Mouse (Mus musculus): ENCODE data around the gene Grid1. TPM values are rescaled to one million over a fixed set of nuclear protein-coding genes. Genes with fewer than 3 reads are reported as not detected.

The Grid1 gene
- polyA plus RNA-seq, 1 experiment from 2014 or later = 0.27 TPM

GRCm38 (mm10) chr14:35309201-35309600 is 489.3 kb downstream of the Grid1 start:
- Histone ChIP-seq H3K4me2 (ENCODE audit: low read depth, low read length) (no peak overlapping the region), H3K27me3 (ENCODE audit: control insufficient read depth, insufficient read depth, low read length) (no peaks in the 10 kb centered on the region), H3K27ac (replicated peaks; ENCODE audit: low read depth, low read length) (no peak overlapping the region), H3K4me3 (ENCODE audit: low read depth, low read length) (no peak overlapping the region), H3K9ac (replicated peaks; ENCODE audit: low read length) (no peak overlapping the region), H3K4me1 (ENCODE audit: control insufficient read depth, insufficient read depth, low read length) (no peaks in the 10 kb centered on the region), H3K9me3 (replicated peaks; ENCODE audit: control insufficient read depth, low read length) (no peaks in the 10 kb centered on the region), H3K36me3 (replicated peaks; ENCODE audit: control insufficient read depth, insufficient read depth, low read depth, low read length) (no peaks in the 10 kb centered on the region)
- WGBS = 90% methylated on average over 7 of the region's 7 CpGs
- no peak for ATAC-seq (replicated peaks; ENCODE audit: insufficient number of reproducible peaks, low FRiP score, low TSS enrichment, low read depth)
- no peak for DNase-seq (ENCODE audit: low spot score)

GRCm38 (mm10) chr14:35313380-35314299 is 493.7 kb downstream of the Grid1 start:
- Histone ChIP-seq H3K36me3 (replicated peaks; ENCODE audit: control insufficient read depth, insufficient read depth, low read depth, low read length) (no peaks in the 10 kb centered on the region), H3K4me1 (ENCODE audit: control insufficient read depth, insufficient read depth, low read length) (no peaks in the 10 kb centered on the region), H3K4me2 (ENCODE audit: low read depth, low read length) (no peak overlapping the region), H3K27ac (replicated peaks; ENCODE audit: low read depth, low read length) (no peak overlapping the region), H3K27me3 (ENCODE audit: control insufficient read depth, insufficient read depth, low read length) (no peaks in the 10 kb centered on the region), H3K9ac (replicated peaks; ENCODE audit: low read length) (no peak overlapping the region), H3K9me3 (replicated peaks; ENCODE audit: control insufficient read depth, low read length) (no peaks in the 10 kb centered on the region), H3K4me3 (ENCODE audit: low read depth, low read length) (no peak overlapping the region)
- ATAC-seq (replicated peaks; ENCODE audit: insufficient number of reproducible peaks, low FRiP score, low TSS enrichment, low read depth) (no peak), DNase-seq (ENCODE audit: low spot score) (no peak)
- 67% methylated on average over 5 of the region's 5 CpGs for WGBS

- no peak overlapping the region for H3K4me2 ChIP-seq (ENCODE audit: low read depth, low read length)
- no peak overlapping the region for H3K9ac ChIP-seq (replicated peaks; ENCODE audit: low read length)
- no peaks in the 10 kb centered on the region for H3K9me3 ChIP-seq (replicated peaks; ENCODE audit: control insufficient read depth, low read length)
- no peaks in the 10 kb centered on the region for H3K27me3 ChIP-seq (ENCODE audit: control insufficient read depth, insufficient read depth, low read length)
- no peaks in the 10 kb centered on the region for H3K4me1 ChIP-seq (ENCODE audit: control insufficient read depth, insufficient read depth, low read length)
- DNase-seq (ENCODE audit: low spot score) (peak; percentile 17), ATAC-seq (replicated peaks; ENCODE audit: insufficient number of reproducible peaks, low FRiP score, low TSS enrichment, low read depth) (no peak)
- 75% methylated on average over 1 of the region's 1 CpGs for WGBS
- H3K4me3 ChIP-seq (ENCODE audit: low read depth, low read length) = no peak overlapping the region
- no peaks in the 10 kb centered on the region for H3K36me3 ChIP-seq (replicated peaks; ENCODE audit: control insufficient read depth, insufficient read depth, low read depth, low read length)
- no peak overlapping the region for H3K27ac ChIP-seq (replicated peaks; ENCODE audit: low read depth, low read length)
Measured at GRCm38 (mm10) chr14:35326306-35326705, 506.4 kb downstream of the Grid1 start.

DNA sequence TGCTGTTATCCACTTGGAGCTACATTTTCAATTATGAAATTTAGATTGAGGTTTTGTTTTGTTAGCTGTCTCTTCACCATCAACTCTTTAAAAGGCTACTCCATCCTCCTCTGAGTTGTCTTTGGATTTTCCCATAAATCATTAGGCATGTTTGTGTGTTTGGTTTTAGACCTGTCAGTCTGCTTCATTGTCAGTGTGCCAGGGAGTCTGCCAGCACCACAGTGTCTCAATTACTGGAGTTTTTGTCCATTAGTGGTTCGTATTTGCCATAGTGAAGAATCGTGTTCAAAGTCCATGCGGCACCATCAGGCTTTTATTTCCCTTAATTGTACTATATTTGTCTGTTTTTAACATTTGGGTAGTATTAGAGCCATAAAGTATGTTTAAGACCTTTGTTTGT is 516.7 kb downstream of the Grid1 start:
- 92% methylated on average over 3 of the region's 3 CpGs for WGBS
- ATAC-seq (replicated peaks; ENCODE audit: insufficient number of reproducible peaks, low FRiP score, low TSS enrichment, low read depth) = no peak

GRCm38 (mm10) chr14:35356011-35356410 is 536.1 kb downstream of the Grid1 start:
- Histone ChIP-seq H3K4me1 (ENCODE audit: control insufficient read depth, insufficient read depth, low read length) (no peaks in the 10 kb centered on the region), H3K9ac (replicated peaks; ENCODE audit: low read length) (no peak overlapping the region), H3K9me3 (replicated peaks; ENCODE audit: control insufficient read depth, low read length) (no peaks in the 10 kb centered on the region), H3K4me2 (ENCODE audit: low read depth, low read length) (no peak overlapping the region), H3K27me3 (ENCODE audit: control insufficient read depth, insufficient read depth, low read length) (no peaks in the 10 kb centered on the region), H3K4me3 (ENCODE audit: low read depth, low read length) (no peak overlapping the region), H3K36me3 (replicated peaks; ENCODE audit: control insufficient read depth, insufficient read depth, low read depth, low read length) (no peaks in the 10 kb centered on the region), H3K27ac (replicated peaks; ENCODE audit: low read depth, low read length) (no peak overlapping the region)
- no peak for DNase-seq (ENCODE audit: low spot score)
- WGBS = 75% methylated on average over 3 of the region's 3 CpGs
- no peak for ATAC-seq (replicated peaks; ENCODE audit: insufficient number of reproducible peaks, low FRiP score, low TSS enrichment, low read depth)

More for the DNA sequence above, 516.7 kb downstream of the Grid1 start:
- DNase-seq (ENCODE audit: low spot score) = no peak
- Histone ChIP-seq H3K4me3 (ENCODE audit: low read depth, low read length) (no peak overlapping the region), H3K27ac (replicated peaks; ENCODE audit: low read depth, low read length) (no peak overlapping the region), H3K36me3 (replicated peaks; ENCODE audit: control insufficient read depth, insufficient read depth, low read depth, low read length) (no peaks in the 10 kb centered on the region), H3K4me2 (ENCODE audit: low read depth, low read length) (no peak overlapping the region), H3K4me1 (ENCODE audit: control insufficient read depth, insufficient read depth, low read length) (no peaks in the 10 kb centered on the region), H3K9me3 (replicated peaks; ENCODE audit: control insufficient read depth, low read length) (no peaks in the 10 kb centered on the region), H3K9ac (replicated peaks; ENCODE audit: low read length) (no peak overlapping the region), H3K27me3 (ENCODE audit: control insufficient read depth, insufficient read depth, low read length) (no peaks in the 10 kb centered on the region)

DNA sequence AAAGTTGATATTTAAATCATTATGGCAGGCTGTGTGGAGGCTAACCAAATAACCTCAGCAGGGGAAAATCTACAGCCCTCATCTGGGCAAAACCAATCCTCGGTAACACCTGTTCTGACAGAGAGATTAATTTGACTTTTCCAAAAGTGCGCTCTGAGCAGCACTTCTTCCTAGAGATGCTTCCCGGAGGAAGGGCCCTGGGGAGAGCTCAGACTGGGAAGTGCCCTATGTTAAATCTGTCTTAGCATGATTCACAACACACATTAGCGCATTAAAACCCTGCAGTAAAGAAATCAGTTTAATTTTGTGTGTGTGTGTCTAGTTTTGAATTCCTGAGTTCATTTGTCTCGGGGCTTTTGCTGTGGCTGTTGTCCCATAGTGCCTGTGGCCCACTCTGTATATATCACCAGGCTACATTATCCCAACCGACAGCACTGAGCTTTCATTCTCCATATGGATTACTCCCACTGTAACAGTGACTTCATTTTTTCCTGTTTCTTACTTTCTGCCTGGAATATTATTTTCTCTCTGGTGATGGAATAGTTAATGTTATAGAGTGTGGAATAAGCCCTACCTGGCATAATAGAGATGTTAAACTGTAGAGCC is 536.7 kb downstream of the Grid1 start:
- H3K36me3 ChIP-seq (replicated peaks; ENCODE audit: control insufficient read depth, insufficient read depth, low read depth, low read length) = no peaks in the 10 kb centered on the region
- 78% methylated on average over 6 of the region's 6 CpGs for WGBS
- no peak for DNase-seq (ENCODE audit: low spot score)
- H3K4me1 ChIP-seq (ENCODE audit: control insufficient read depth, insufficient read depth, low read length) = no peaks in the 10 kb centered on the region
- no peak overlapping the region for H3K27ac ChIP-seq (replicated peaks; ENCODE audit: low read depth, low read length)
- no peak for ATAC-seq (replicated peaks; ENCODE audit: insufficient number of reproducible peaks, low FRiP score, low TSS enrichment, low read depth)
- H3K27me3 ChIP-seq (ENCODE audit: control insufficient read depth, insufficient read depth, low read length) = no peaks in the 10 kb centered on the region
- no peak overlapping the region for H3K4me2 ChIP-seq (ENCODE audit: low read depth, low read length)
- H3K9ac ChIP-seq (replicated peaks; ENCODE audit: low read length) = no peak overlapping the region
- no peak overlapping the region for H3K4me3 ChIP-seq (ENCODE audit: low read depth, low read length)
- H3K9me3 ChIP-seq (replicated peaks; ENCODE audit: control insufficient read depth, low read length) = no peaks in the 10 kb centered on the region

- no peak overlapping the region for H3K4me3 ChIP-seq (ENCODE audit: low read depth, low read length)
- no peaks in the 10 kb centered on the region for H3K9me3 ChIP-seq (replicated peaks; ENCODE audit: control insufficient read depth, low read length)
- no peak overlapping the region for H3K4me2 ChIP-seq (ENCODE audit: low read depth, low read length)
- DNase-seq (ENCODE audit: low spot score) (no peak), ATAC-seq (replicated peaks; ENCODE audit: insufficient number of reproducible peaks, low FRiP score, low TSS enrichment, low read depth) (no peak)
- 47% methylated on average over 7 of the region's 7 CpGs for whole genome bisulfite sequencing
- H3K9ac ChIP-seq (replicated peaks; ENCODE audit: low read length) = no peak overlapping the region
- H3K27ac ChIP-seq (replicated peaks; ENCODE audit: low read depth, low read length) = no peak overlapping the region
- H3K4me1 ChIP-seq (ENCODE audit: control insufficient read depth, insufficient read depth, low read length) = no peaks in the 10 kb centered on the region
- H3K36me3 ChIP-seq (replicated peaks; ENCODE audit: control insufficient read depth, insufficient read depth, low read depth, low read length) = no peaks in the 10 kb centered on the region
- H3K27me3 ChIP-seq (ENCODE audit: control insufficient read depth, insufficient read depth, low read length) = no peaks in the 10 kb centered on the region
Measured at GRCm38 (mm10) chr14:35358136-35358821, 538.4 kb downstream of the Grid1 start.

Measured in embryonic facial prominence, embryonic 11.5 days (tissue).